Mouse (Mus musculus) heart, adult 2 months (tissue): ENCODE results near the gene Acsl4.

Experiments
- CTCF ChIP-seq: fragments of 200-600 bp; IDR thresholded peaks from 2 replicates; pipeline ENCODE4 v1.8.1; 2022; ENCODE audit warnings: antibody characterized with exemption, mild to moderate bottlenecking, moderate library complexity
- EP300 ChIP-seq: fragments of 200-500 bp; IDR thresholded peaks from 2 replicates; pipeline ENCODE4 v1.6.1; 2011; ENCODE audit warnings: low read depth, low read length, control low read depth; ENCODE audit not compliant: insufficient read depth

DNA sequence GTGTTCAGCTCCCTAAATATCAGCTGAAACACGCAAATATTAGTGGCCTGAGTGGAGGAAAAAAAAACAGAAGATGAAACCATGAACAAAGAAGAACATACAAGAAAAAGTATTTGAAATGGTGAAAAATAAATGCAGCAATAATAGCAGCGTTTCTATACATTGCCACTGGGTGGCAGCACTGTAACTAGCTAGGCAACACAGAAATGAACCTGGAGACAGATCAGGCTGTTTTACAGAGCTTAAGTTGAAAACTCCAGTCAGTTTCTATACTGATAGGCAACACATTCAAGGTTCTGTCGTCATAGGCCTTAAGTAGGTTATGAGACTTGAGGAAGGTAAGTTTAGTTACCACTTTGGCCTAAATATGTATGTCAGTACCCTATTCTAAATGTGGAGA lies 17.9 kb downstream of the Acsl4 start:
- TF ChIP-seq CTCF, result peak; percentile 86
- no peak for TF ChIP-seq EP300
